Mouse (Mus musculus): ENCODE data around the gene Kcnip4.
A peak's percentile ranks its signal among the peaks of the same experiment; 100 is the strongest.

Kcnip4 gene

DNA sequence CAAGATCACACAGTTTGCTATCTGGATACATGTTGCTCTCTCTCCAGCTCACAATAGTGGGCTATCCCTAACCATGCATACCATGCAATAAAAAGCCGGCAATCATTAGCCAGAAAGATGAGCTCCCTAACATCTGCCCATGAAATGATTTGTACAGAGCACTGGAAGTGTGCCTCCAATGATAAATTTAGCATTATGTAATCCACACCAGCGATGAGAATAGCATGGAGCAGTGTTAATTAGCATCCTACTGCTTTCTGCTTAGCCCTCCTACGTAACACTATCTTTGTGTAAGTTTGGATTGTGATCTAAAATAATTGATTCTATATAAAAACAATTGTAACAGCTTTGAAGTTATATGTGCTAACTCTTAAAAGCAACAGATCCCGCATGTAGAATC, 268.7 kb downstream of the Kcnip4 start:
- DNase-seq (ENCODE audit: low spot score) = no peak

DNA sequence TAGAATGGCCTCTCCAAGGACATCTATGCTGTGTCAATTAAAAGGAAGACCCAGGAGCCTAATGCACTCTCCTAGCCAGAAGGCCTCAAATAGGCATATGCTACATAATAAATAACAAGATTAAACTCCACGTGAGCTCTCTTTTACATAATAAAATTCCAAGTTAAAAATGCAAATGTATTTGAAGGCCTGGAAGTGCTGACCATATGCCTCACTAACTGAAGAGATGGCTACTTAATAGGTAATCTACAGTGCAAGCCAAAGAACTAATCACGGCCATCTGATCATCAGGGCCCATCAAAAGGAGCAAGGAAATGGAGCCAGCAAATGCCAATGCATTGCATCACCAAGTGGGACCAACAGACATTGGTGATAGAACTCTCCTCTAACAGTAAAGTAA, 277.6 kb downstream of the Kcnip4 start:
- no peak for DNase-seq (ENCODE audit: low spot score)

GRCm38 (mm10) chr5:49244414-49244813, 280.3 kb downstream of the Kcnip4 start:
- DNase-seq (ENCODE audit: low spot score) = no peak

GRCm38 (mm10) chr5:49241708-49242107, 283.0 kb downstream of the Kcnip4 start:
- no peak for DNase-seq (ENCODE audit: low spot score)

DNA sequence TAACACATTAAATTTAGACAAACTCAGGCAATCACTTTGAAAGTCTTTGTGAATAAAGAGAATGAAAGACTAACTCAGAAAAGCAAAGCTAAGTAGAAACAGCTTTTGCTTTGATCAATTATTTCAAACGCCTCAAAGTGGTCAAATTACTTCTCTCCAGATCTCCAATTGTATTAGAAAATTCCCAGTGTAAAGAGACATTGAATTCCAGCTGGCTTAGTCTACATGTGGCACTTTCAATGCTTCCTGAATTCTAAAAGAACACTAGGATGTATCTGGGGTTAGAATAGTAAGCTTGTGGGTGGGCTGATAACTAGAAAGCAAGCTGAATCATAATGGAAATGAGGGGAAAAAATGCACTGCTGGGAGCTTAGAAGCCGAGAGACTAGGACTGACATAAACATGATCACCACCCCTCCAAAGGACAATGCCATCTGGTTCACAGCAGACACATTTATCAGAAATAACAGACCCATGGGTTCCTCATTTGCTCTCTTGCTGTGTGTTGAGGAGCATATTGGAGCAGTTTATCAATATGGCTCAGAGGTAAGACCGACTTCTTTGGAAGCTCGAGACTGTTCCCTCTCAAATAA, 323.4 kb downstream of the Kcnip4 start:
- DNase-seq (ENCODE audit: low spot score) = no peak

- no peak for DNase-seq (ENCODE audit: low spot score)
These were observed 336.5 kb downstream of the Kcnip4 start for GRCm38 (mm10) chr5:49188236-49188635.

DNA sequence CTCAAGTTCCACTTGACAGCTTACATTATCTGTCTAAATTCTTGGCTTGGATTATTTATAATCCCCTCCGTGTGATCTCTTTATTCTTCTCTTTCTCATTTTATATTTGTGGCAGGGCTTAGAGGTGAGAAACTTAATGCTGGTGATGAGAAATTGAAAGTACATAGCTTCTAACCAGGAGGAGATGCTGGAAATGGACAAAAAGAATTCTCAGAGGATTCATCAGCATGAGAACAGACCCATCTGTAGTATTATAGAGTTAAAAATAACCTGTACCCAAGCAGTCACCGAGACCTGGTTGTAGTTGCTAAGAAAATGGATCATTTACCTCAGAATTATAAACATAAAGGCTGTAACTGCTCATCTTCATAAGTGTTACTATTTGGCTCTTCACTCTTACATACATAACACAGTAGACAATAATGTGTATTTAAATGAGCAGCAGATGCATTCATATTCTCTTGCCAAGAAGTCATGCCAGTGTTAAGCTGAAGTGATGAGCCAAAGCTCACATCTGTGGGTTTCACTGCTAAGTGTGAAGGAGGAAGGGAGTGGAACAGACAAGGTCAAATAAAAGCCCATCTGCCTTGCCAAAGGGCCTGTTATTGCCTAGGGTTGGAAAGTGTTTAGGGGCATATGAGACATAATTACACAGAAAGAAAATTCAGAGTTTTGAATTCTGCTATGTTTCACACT, 374.4 kb downstream of the Kcnip4 start:
- DNase-seq (ENCODE audit: low spot score) = no peak

GRCm38 (mm10) chr5:49149684-49150083, 375.0 kb downstream of the Kcnip4 start:
- no peak for DNase-seq (ENCODE audit: low spot score)

- DNase-seq (ENCODE audit: low spot score) = no peak
These were observed 429.3 kb downstream of the Kcnip4 start for GRCm38 (mm10) chr5:49095432-49095831.

GRCm38 (mm10) chr5:49094945-49095344, 429.8 kb downstream of the Kcnip4 start:
- DNase-seq (ENCODE audit: low spot score) = no peak

DNA sequence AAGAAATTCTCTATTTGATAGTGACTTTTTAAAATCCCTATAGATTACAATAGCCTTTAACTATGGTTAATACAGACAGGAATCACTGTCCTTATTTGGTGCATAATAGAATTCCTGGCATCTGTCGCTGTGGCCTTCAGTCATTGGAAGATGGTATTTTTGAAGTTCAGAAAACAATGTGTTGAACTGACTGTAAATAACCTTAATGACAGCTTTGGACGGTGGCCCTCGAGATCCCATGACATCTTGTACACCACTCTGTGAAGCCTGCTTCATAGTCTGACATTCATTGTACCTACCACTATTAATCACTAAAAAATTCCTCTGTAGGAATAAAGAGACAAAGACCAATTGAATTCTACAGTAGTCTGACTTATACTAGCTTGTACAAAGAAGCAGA, 430.4 kb downstream of the Kcnip4 start:
- DNase-seq (ENCODE audit: low spot score) = no peak

DNA sequence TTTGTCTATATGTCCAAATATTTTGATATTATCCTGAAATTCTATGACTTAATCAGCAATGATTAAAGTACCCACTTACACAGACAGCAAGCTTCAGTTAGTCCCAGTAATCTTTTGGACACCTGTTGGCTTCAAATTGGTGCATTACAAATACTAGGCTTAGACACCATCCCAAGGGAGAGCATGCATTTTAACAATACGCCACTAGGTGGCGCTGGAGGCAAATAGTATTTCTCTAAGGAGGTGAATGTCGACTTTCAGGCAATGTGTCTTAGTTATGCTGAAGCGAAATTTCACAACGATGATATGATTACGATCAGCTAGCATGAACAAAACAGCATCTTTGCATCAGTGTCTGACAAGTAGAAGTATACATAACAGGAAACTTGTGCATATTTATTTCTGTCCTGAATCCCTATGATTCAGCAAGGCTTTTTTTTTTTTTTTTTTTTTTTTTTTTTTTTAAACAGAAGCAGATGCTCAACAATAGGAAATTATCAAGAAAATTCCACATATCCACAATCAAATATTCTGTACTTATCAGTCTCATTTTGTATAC, 434.5 kb downstream of the Kcnip4 start:
- DNase-seq (ENCODE audit: low spot score) = peak; percentile 48

DNA sequence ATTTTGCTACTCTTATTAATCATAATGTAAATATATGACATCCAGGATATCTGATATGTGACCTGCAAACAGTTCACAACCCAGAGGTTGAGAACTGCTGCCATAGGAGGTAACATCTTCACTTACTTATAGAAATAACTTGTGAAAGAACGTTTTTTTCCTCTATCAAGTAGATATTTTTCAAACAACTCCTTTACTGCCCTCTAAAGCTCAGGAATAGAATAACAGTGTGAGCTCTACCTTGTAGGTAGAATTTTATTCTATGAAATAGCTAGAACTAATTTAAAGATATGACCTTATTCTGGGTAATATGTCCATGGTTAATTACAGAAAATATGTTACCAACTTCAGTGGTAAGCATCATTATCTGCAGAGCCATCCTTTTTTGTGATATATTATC, 459.1 kb downstream of the Kcnip4 start:
- DNase-seq (ENCODE audit: low spot score) = no peak

- DNase-seq (ENCODE audit: low spot score) = no peak
These were observed 465.8 kb downstream of the Kcnip4 start for GRCm38 (mm10) chr5:49058926-49059325.

DNA sequence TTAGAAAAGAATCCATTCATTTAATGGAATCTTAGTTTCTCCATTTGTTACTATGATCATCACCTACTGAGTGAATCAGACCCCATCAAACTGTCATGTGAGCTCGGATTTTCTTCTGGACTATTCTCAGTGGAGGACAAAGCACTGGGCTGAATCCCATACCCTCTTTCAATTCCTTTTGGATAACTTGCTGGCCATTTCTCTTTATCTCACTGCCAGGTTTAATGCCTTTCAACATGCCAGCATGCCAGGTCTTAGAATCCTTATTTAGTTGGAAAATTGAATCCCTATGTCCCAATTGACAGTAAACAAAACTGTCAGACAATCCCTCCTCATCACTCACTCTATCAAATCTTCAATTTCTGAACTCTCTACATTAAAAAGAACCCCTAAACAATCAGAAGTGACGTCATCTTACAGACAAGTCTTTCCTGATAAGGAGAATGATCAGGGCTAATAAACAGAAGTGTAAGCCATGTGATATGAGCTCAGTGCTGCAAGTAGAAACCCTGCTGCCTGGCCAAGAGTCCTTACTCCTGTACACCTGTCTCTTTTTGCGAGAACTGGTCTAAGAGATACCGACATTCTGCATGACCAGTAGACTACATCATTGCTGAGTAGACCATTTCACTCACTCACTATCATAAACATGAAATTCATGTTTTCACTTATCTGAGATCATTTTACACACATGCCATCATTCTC, 466.9 kb downstream of the Kcnip4 start:
- DNase-seq (ENCODE audit: low spot score) = no peak

GRCm38 (mm10) chr5:49047960-49048359, 476.7 kb downstream of the Kcnip4 start:
- no peak for DNase-seq (ENCODE audit: low spot score)

DNA sequence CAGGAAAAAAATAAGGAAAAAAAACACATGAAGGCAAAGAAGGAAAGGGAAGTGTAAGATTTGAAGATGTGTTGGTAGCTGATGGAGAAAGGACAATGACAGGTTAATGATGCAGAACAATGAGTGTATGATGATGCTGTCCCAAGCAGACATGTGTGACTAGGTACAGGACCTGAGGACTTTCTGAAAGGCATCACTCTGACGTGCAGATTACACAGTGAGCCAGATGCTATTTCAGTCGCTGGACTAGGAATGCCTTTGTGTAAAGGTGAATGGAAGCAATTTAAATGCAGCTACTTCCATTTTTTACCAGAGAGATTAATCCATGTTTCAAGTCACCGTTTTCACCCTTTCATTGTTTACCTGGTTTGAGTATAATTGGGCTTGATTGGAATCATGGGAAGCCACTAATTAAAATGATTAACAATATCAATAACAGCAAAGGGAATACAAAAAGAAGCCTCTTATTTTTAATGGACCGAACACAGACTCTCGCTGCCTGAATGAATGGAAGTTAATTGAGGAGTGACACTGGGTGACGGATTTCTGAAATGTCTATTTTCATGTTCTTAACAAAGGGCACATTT, 483.4 kb downstream of the Kcnip4 start:
- no peak for DNase-seq (ENCODE audit: low spot score)

GRCm38 (mm10) chr5:48997359-48997758, 527.3 kb downstream of the Kcnip4 start:
- DNase-seq (ENCODE audit: low spot score) = no peak

GRCm38 (mm10) chr5:48989145-48989659, 535.5 kb downstream of the Kcnip4 start:
- no peak for DNase-seq (ENCODE audit: low spot score)

GRCm38 (mm10) chr5:48942378-48943088, 582.2 kb downstream of the Kcnip4 start:
- no peak for DNase-seq (ENCODE audit: low spot score)

- no peak for DNase-seq (ENCODE audit: low spot score)
These were observed 592.8 kb downstream of the Kcnip4 start for GRCm38 (mm10) chr5:48931881-48932280.

DNA sequence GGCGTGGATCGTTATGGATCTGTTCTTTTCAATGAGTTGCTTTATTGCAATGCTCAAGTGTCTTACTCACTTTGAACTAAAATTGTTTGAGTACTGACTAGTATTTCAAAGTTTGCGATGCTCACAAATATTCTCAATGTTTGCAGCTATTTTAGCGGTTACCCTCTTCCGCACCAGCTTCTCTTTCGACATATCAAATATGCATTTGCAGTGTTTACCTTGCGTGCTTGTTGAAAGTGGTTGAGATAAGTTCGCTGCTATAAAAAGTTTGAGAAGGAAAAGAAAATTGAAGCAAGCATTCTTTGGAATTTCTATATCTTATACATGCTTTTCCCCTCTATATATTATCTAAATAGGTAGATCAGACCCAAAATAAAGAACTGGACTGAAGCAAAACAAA, 634.5 kb downstream of the Kcnip4 start:
- DNase-seq (ENCODE audit: low spot score) = no peak
